Mouse (Mus musculus) erythroblast, embryonic 14.5 days (primary cell): ENCODE measurements around the gene Mta2. TPM values are rescaled to one million over a fixed set of nuclear protein-coding genes. Genes with fewer than 3 reads are reported as not detected.

Experiments used
- H3K27me3 ChIP-seq: 2 replicates; pipeline ENCODE4 v1.6.1; 2012; ENCODE audit warnings: inconsistent platforms; ENCODE audit not compliant: control insufficient read depth
- H3K36me3 ChIP-seq: 2 replicates; pipeline ENCODE4 v1.6.1; 2012; ENCODE audit warnings: mild to moderate bottlenecking, inconsistent platforms; ENCODE audit not compliant: control insufficient read depth
- H3K4me1 ChIP-seq: 2 replicates; pipeline ENCODE4 v1.6.1; 2012; ENCODE audit warnings: inconsistent platforms; ENCODE audit not compliant: control insufficient read depth
- H3K4me3 ChIP-seq: replicated peaks from 2 replicates; pipeline ENCODE3; 2012; ENCODE audit warnings: moderate library complexity, mild to moderate bottlenecking, inconsistent platforms
- H3K9me3 ChIP-seq: 2 replicates; pipeline ENCODE4 v1.6.1; 2012; ENCODE audit warnings: low read length, inconsistent platforms, mixed read lengths; ENCODE audit not compliant: control insufficient read depth
- GATA1 ChIP-seq: IDR thresholded peaks from 2 replicates; pipeline ENCODE4 v1.6.1; 2012; ENCODE audit warnings: low read length, inconsistent platforms, mixed read lengths
- TAL1 ChIP-seq: IDR thresholded peaks from 3 replicates; pipeline ENCODE4 v1.6.1; 2012; ENCODE audit warnings: low read length, inconsistent platforms, mixed read lengths
- polyA plus RNA-seq: library from polyadenylated mRNA; stranded (reverse); fragments of >175 nt; gene quantifications from 2 replicates; pipeline ENCODE4 v1.2.3, GENCODE M21; 2012

Gene Mta2
- polyA plus RNA-seq, 1 experiment: 2.2 TPM

GRCm38 (mm10) chr19:8927891-8928525 lies 13.7 kb upstream of the Mta2 start:
- Histone ChIP-seq H3K9me3 (no peaks in the 10 kb centered on the region), H3K36me3 (peaks cover 64% of the 10 kb centered on the region), H3K4me3 (no peak overlapping the region), H3K27me3 (no peaks in the 10 kb centered on the region), H3K4me1 (peaks cover 76% of the 10 kb centered on the region)
- TF ChIP-seq TAL1: no peak

GRCm38 (mm10) chr19:8928689-8929223 lies 12.9 kb upstream of the Mta2 start:
- peaks cover 70% of the 10 kb centered on the region for H3K4me1 ChIP-seq
- no peaks in the 10 kb centered on the region for H3K27me3 ChIP-seq
- H3K9me3 ChIP-seq: no peaks in the 10 kb centered on the region
- peaks cover 64% of the 10 kb centered on the region for H3K36me3 ChIP-seq
- TF ChIP-seq GATA1 (no peak), TAL1 (no peak)
- H3K4me3 ChIP-seq: peak overlapping the region; percentile 84

- H3K27me3 ChIP-seq: no peaks in the 10 kb centered on the region
- no peak for TF ChIP-seq GATA1
- TF ChIP-seq TAL1: no peak
- H3K9me3 ChIP-seq: no peaks in the 10 kb centered on the region
- H3K4me1 ChIP-seq: peaks cover 68% of the 10 kb centered on the region
- peak within 1 kb of the TSS; percentile 84 for H3K4me3 ChIP-seq
- peaks cover 67% of the 10 kb centered on the region for H3K36me3 ChIP-seq
Measured at GRCm38 (mm10) chr19:8929224-8930088, 12.2 kb upstream of the Mta2 start, which contains the start of the genes Rom1 and Eml3. Gene Rom1 (minus strand): TSS chr19:8929356. Gene Eml3 (plus strand): TSS chr19:8929552.

GRCm38 (mm10) chr19:8930117-8930516 lies 11.6 kb upstream of the Mta2 start:
- H3K27me3 ChIP-seq: no peaks in the 10 kb centered on the region
- peaks cover 70% of the 10 kb centered on the region for H3K36me3 ChIP-seq
- peak overlapping the region; percentile 84 for H3K4me3 ChIP-seq
- TF ChIP-seq TAL1 (no peak), GATA1 (no peak)
- no peaks in the 10 kb centered on the region for H3K9me3 ChIP-seq
- peaks cover 65% of the 10 kb centered on the region for H3K4me1 ChIP-seq

- Histone ChIP-seq H3K9me3 (no peaks in the 10 kb centered on the region), H3K4me3 (peak overlapping the region; percentile 84), H3K4me1 (peaks cover 59% of the 10 kb centered on the region), H3K36me3 (peaks cover 70% of the 10 kb centered on the region), H3K27me3 (no peaks in the 10 kb centered on the region)
- TF ChIP-seq GATA1: no peak
Measured at GRCm38 (mm10) chr19:8930771-8931170, 10.9 kb upstream of the Mta2 start.

GRCm38 (mm10) chr19:8936736-8937135 lies 4.9 kb upstream of the Mta2 start:
- no peak overlapping the region for H3K4me3 ChIP-seq
- no peaks in the 10 kb centered on the region for H3K9me3 ChIP-seq
- peaks cover 77% of the 10 kb centered on the region for H3K36me3 ChIP-seq

GRCm38 (mm10) chr19:8940526-8941133 lies 1.0 kb upstream of the Mta2 start:
- no peaks in the 10 kb centered on the region for H3K27me3 ChIP-seq
- H3K4me3 ChIP-seq: peak overlapping the region; percentile 100
- no peaks in the 10 kb centered on the region for H3K9me3 ChIP-seq
- peaks cover 57% of the 10 kb centered on the region for H3K4me1 ChIP-seq
- H3K36me3 ChIP-seq: peaks cover 72% of the 10 kb centered on the region
- no peak for TF ChIP-seq GATA1
- no peak for TF ChIP-seq TAL1

More at GRCm38 (mm10) chr19:8936736-8937135, 4.9 kb upstream of the Mta2 start:
- no peak for TF ChIP-seq GATA1
- TF ChIP-seq TAL1: no peak
- Histone ChIP-seq H3K4me1 (peaks cover 34% of the 10 kb centered on the region), H3K27me3 (no peaks in the 10 kb centered on the region)

GRCm38 (mm10) chr19:8941136-8941514 lies 550 bp upstream of the Mta2 start:
- H3K27me3 ChIP-seq: no peaks in the 10 kb centered on the region
- H3K9me3 ChIP-seq: no peaks in the 10 kb centered on the region
- TF ChIP-seq TAL1 (no peak), GATA1 (no peak)
- H3K4me1 ChIP-seq: peaks cover 62% of the 10 kb centered on the region
- peak overlapping the region; percentile 100 for H3K4me3 ChIP-seq
- H3K36me3 ChIP-seq: peaks cover 72% of the 10 kb centered on the region

- no peak for TF ChIP-seq TAL1
- TF ChIP-seq GATA1: no peak
- Histone ChIP-seq H3K4me1 (peaks cover 73% of the 10 kb centered on the region), H3K4me3 (peak overlapping the region; percentile 100), H3K36me3 (peaks cover 73% of the 10 kb centered on the region), H3K27me3 (no peaks in the 10 kb centered on the region), H3K9me3 (no peaks in the 10 kb centered on the region)
Measured at GRCm38 (mm10) chr19:8942276-8942964, 745 bp downstream of the Mta2 start.
